Mouse (Mus musculus) erythroblast, embryonic 14.5 days (primary cell): ENCODE results near the gene Sgms2.

Source experiments
- GATA1 ChIP-seq: IDR thresholded peaks from 2 replicates; pipeline ENCODE4 v1.6.1; 2012; ENCODE audit warnings: low read length, inconsistent platforms, mixed read lengths
- TAL1 ChIP-seq: IDR thresholded peaks from 3 replicates; pipeline ENCODE4 v1.6.1; 2012; ENCODE audit warnings: low read length, inconsistent platforms, mixed read lengths

- TF ChIP-seq GATA1 (no peak), TAL1 (no peak)
These were observed 20.4 kb downstream of the Sgms2 start for GRCm38 (mm10) chr3:131470837-131471236.
